Mouse (Mus musculus): ENCODE measurements around the gene Ptprg. TPM values are rescaled to one million over a fixed set of nuclear protein-coding genes. Genes with fewer than 3 reads are reported as not detected.

The Ptprg gene
- polyA plus RNA-seq, 1 experiment = 21.7 TPM

- Histone ChIP-seq H3K27me3 (ENCODE audit: control insufficient read depth, insufficient read depth, low read length) (no peaks in the 10 kb centered on the region), H3K36me3 (ENCODE audit: control insufficient read depth, insufficient read depth, low read length) (no peaks in the 10 kb centered on the region), H3K27ac (ENCODE audit: insufficient read depth, low read depth, low read length) (no peak overlapping the region), H3K4me1 (ENCODE audit: control insufficient read depth, insufficient read depth, insufficient read length, low read length) (peaks cover 23% of the 10 kb centered on the region; the same call in 1 of the 2 replicates), H3K4me3 (ENCODE audit: low read depth, low read length) (no peak overlapping the region)
- WGBS = 88% methylated on average over 3 of the region's 3 CpGs
- TF ChIP-seq POLR2A (IDR thresholded peaks at IDR 0.05; ENCODE audit: low read depth, low read length) (no peak), CTCF (IDR thresholded peaks at IDR 0.05; ENCODE audit: extremely low read depth, insufficient read length, insufficient replicate concordance, low read depth, low read length) (no peak)
Measured at GRCm38 (mm10) chr14:11615697-11616096, 62.4 kb downstream of the Ptprg start.

- Histone ChIP-seq H3K27ac (ENCODE audit: insufficient read depth, low read depth, low read length) (no peak overlapping the region), H3K36me3 (ENCODE audit: control insufficient read depth, insufficient read depth, low read length) (no peaks in the 10 kb centered on the region), H3K4me1 (ENCODE audit: control insufficient read depth, insufficient read depth, insufficient read length, low read length) (peaks cover 21% of the 10 kb centered on the region; the same call in 1 of the 2 replicates), H3K4me3 (ENCODE audit: low read depth, low read length) (no peak overlapping the region), H3K27me3 (ENCODE audit: control insufficient read depth, insufficient read depth, low read length) (no peaks in the 10 kb centered on the region)
- TF ChIP-seq CTCF (IDR thresholded peaks at IDR 0.05; ENCODE audit: extremely low read depth, insufficient read length, insufficient replicate concordance, low read depth, low read length) = no peak
- no peak for TF ChIP-seq POLR2A (IDR thresholded peaks at IDR 0.05; ENCODE audit: low read depth, low read length)
- WGBS = 42% methylated on average over 6 of the region's 6 CpGs
Measured at GRCm38 (mm10) chr14:11617362-11617761, 64.0 kb downstream of the Ptprg start.

- Histone ChIP-seq H3K4me1 (ENCODE audit: control insufficient read depth, insufficient read depth, insufficient read length, low read length) (peaks cover 21% of the 10 kb centered on the region; the same call in 1 of the 2 replicates), H3K27me3 (ENCODE audit: control insufficient read depth, insufficient read depth, low read length) (no peaks in the 10 kb centered on the region), H3K36me3 (ENCODE audit: control insufficient read depth, insufficient read depth, low read length) (no peaks in the 10 kb centered on the region), H3K4me3 (ENCODE audit: low read depth, low read length) (no peak overlapping the region), H3K27ac (ENCODE audit: insufficient read depth, low read depth, low read length) (no peak overlapping the region)
- WGBS = 86% methylated on average over 6 of the region's 6 CpGs
- TF ChIP-seq POLR2A (IDR thresholded peaks at IDR 0.05; ENCODE audit: low read depth, low read length) (no peak), CTCF (IDR thresholded peaks at IDR 0.05; ENCODE audit: extremely low read depth, insufficient read length, insufficient replicate concordance, low read depth, low read length) (no peak)
Measured at GRCm38 (mm10) chr14:11618140-11618705, 64.9 kb downstream of the Ptprg start.

GRCm38 (mm10) chr14:11619606-11620005, 66.3 kb downstream of the Ptprg start:
- peaks cover 21% of the 10 kb centered on the region; the same call in 1 of the 2 replicates for H3K4me1 ChIP-seq (ENCODE audit: control insufficient read depth, insufficient read depth, insufficient read length, low read length)
- peak overlapping the region; percentile 59 for H3K27ac ChIP-seq (ENCODE audit: insufficient read depth, low read depth, low read length)
- H3K27me3 ChIP-seq (ENCODE audit: control insufficient read depth, insufficient read depth, low read length) = no peaks in the 10 kb centered on the region
- no peak for TF ChIP-seq CTCF (IDR thresholded peaks at IDR 0.05; ENCODE audit: extremely low read depth, insufficient read length, insufficient replicate concordance, low read depth, low read length)
- TF ChIP-seq POLR2A (IDR thresholded peaks at IDR 0.05; ENCODE audit: low read depth, low read length) = no peak
- no peaks in the 10 kb centered on the region for H3K36me3 ChIP-seq (ENCODE audit: control insufficient read depth, insufficient read depth, low read length)
- 38% methylated on average over 7 of the region's 7 CpGs for WGBS
- no peak overlapping the region for H3K4me3 ChIP-seq (ENCODE audit: low read depth, low read length)

- Histone ChIP-seq H3K27ac (ENCODE audit: insufficient read depth, low read depth, low read length) (peak overlapping the region; percentile 59; the same call in 1 of the 2 replicates), H3K4me3 (ENCODE audit: low read depth, low read length) (no peak overlapping the region), H3K27me3 (ENCODE audit: control insufficient read depth, insufficient read depth, low read length) (no peaks in the 10 kb centered on the region), H3K36me3 (ENCODE audit: control insufficient read depth, insufficient read depth, low read length) (no peaks in the 10 kb centered on the region), H3K4me1 (ENCODE audit: control insufficient read depth, insufficient read depth, insufficient read length, low read length) (peaks cover 21% of the 10 kb centered on the region; the same call in 1 of the 2 replicates)
- WGBS = 92% methylated on average over 6 of the region's 6 CpGs
- TF ChIP-seq CTCF (IDR thresholded peaks at IDR 0.05; ENCODE audit: extremely low read depth, insufficient read length, insufficient replicate concordance, low read depth, low read length) (no peak), POLR2A (IDR thresholded peaks at IDR 0.05; ENCODE audit: low read depth, low read length) (no peak)
Measured at GRCm38 (mm10) chr14:11620314-11620713, 67.0 kb downstream of the Ptprg start.

GRCm38 (mm10) chr14:11620962-11621568, 67.7 kb downstream of the Ptprg start:
- no peaks in the 10 kb centered on the region for H3K27me3 ChIP-seq (ENCODE audit: control insufficient read depth, insufficient read depth, low read length)
- H3K36me3 ChIP-seq (ENCODE audit: control insufficient read depth, insufficient read depth, low read length) = no peaks in the 10 kb centered on the region
- no peak for TF ChIP-seq CTCF (IDR thresholded peaks at IDR 0.05; ENCODE audit: extremely low read depth, insufficient read length, insufficient replicate concordance, low read depth, low read length)
- TF ChIP-seq POLR2A (IDR thresholded peaks at IDR 0.05; ENCODE audit: low read depth, low read length) = no peak
- no peak overlapping the region for H3K4me3 ChIP-seq (ENCODE audit: low read depth, low read length)
- 73% methylated on average over 10 of the region's 10 CpGs for WGBS
- peaks cover 21% of the 10 kb centered on the region; the same call in 1 of the 2 replicates for H3K4me1 ChIP-seq (ENCODE audit: control insufficient read depth, insufficient read depth, insufficient read length, low read length)
- H3K27ac ChIP-seq (ENCODE audit: insufficient read depth, low read depth, low read length) = no peak overlapping the region

GRCm38 (mm10) chr14:11623576-11623975, 70.2 kb downstream of the Ptprg start:
- H3K4me1 ChIP-seq (ENCODE audit: control insufficient read depth, insufficient read depth, insufficient read length, low read length) = peaks cover 12% of the 10 kb centered on the region; the same call in 1 of the 2 replicates
- no peaks in the 10 kb centered on the region for H3K36me3 ChIP-seq (ENCODE audit: control insufficient read depth, insufficient read depth, low read length)
- H3K27me3 ChIP-seq (ENCODE audit: control insufficient read depth, insufficient read depth, low read length) = no peaks in the 10 kb centered on the region
- TF ChIP-seq CTCF (IDR thresholded peaks at IDR 0.05; ENCODE audit: extremely low read depth, insufficient read length, insufficient replicate concordance, low read depth, low read length) (no peak), POLR2A (IDR thresholded peaks at IDR 0.05; ENCODE audit: low read depth, low read length) (no peak)
- WGBS = 76% methylated on average over 4 of the region's 4 CpGs
- no peak overlapping the region for H3K27ac ChIP-seq (ENCODE audit: insufficient read depth, low read depth, low read length)
- no peak overlapping the region for H3K4me3 ChIP-seq (ENCODE audit: low read depth, low read length)

All from small intestine, adult 2 months (tissue).